Mouse (Mus musculus): ENCODE measurements around the gene Fam71e1. TPM values are rescaled to one million over a fixed set of nuclear protein-coding genes. Genes with fewer than 3 reads are reported as not detected.

The Fam71e1 gene
- 22.3 and 25.3 TPM in 2 replicates for polyA plus RNA-seq (2014; fragmentation: Nextera tagmentation; extraction: Ambion mirVana)

GRCm38 (mm10) chr7:44495992-44496770, at the start of gene Fam71e1, which contains the start of gene Emc10:
TSS of gene Fam71e1 (plus strand) at chr7:44496581.
TSS of gene Emc10 (minus strand) at chr7:44496529.
- Histone ChIP-seq H3K9ac (ENCODE audit: low read length) (peak within 1 kb of the TSS; percentile 94), H3K4me3 (ENCODE audit: low read depth, low read length) (peak within 1 kb of the TSS; percentile 51), H3K4me2 (ENCODE audit: low read depth, low read length, severe bottlenecking) (peak within 1 kb of the TSS; percentile 88), H3K27me3 (ENCODE audit: control insufficient read depth, insufficient read depth, low read length) (no peaks in the 10 kb centered on the region), H3K27ac (ENCODE audit: low read depth, low read length) (peak within 1 kb of the TSS; percentile 88), H3K36me3 (ENCODE audit: control insufficient read depth, insufficient read depth, low read length) (peaks cover 4% of the 10 kb centered on the region; the same call in 1 of the 2 replicates), H3K4me1 (replicated peaks; ENCODE audit: control insufficient read depth, insufficient read depth, low read length) (peaks cover 7% of the 10 kb centered on the region), H3K9me3 (ENCODE audit: control insufficient read depth, low read length) (no peaks in the 10 kb centered on the region)
- under 1% methylated on average over 58 of the region's 58 CpGs for WGBS
- peak; percentile 92 for ATAC-seq (replicated peaks; ENCODE audit: low FRiP score)
- DNase-seq (ENCODE audit: low spot score): peak; percentile 99

GRCm38 (mm10) chr7:44453256-44453655, 43.1 kb upstream of the Fam71e1 start:
- 37% methylated on average over 3 of the region's 3 CpGs for WGBS
- no peak for ATAC-seq (replicated peaks; ENCODE audit: low FRiP score)
- peak; percentile 45 for DNase-seq (ENCODE audit: low spot score)
- no peaks in the 10 kb centered on the region; the same call in 1 of the 2 replicates for H3K9me3 ChIP-seq (ENCODE audit: control insufficient read depth, low read length)
- H3K4me1 ChIP-seq (replicated peaks; ENCODE audit: control insufficient read depth, insufficient read depth, low read length): no peaks in the 10 kb centered on the region
- H3K27me3 ChIP-seq (ENCODE audit: control insufficient read depth, insufficient read depth, low read length): no peaks in the 10 kb centered on the region
- H3K36me3 ChIP-seq (ENCODE audit: control insufficient read depth, insufficient read depth, low read length): peaks cover under 1% of the 10 kb centered on the region; the same call in 1 of the 2 replicates
- no peak overlapping the region for H3K9ac ChIP-seq (ENCODE audit: low read length)
- no peak overlapping the region for H3K27ac ChIP-seq (ENCODE audit: low read depth, low read length)
- H3K4me2 ChIP-seq (ENCODE audit: low read depth, low read length, severe bottlenecking): no peak overlapping the region
- no peak overlapping the region for H3K4me3 ChIP-seq (ENCODE audit: low read depth, low read length)

DNA sequence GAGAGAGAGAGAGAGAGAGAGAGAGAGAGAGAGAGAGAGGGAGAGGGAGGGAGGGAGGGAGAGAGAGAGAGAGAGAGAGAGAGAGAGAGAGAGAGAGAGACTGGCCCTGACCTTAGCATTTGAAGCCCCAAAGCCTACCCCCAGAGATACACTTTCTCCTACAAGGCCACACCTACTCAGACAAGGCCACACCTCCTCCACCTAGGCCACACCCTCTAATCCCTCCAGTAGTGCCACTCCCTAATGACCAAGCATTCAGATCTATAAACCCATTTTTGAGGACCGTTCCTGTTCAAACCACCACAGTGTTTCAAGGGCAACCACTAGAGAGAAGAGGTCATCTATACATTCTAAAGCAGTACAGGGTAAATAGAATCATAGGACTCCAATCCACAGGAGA, 40.1 kb upstream of the Fam71e1 start:
- Histone ChIP-seq H3K27me3 (ENCODE audit: control insufficient read depth, insufficient read depth, low read length) (peaks cover 2% of the 10 kb centered on the region; the same call in 1 of the 2 replicates), H3K4me2 (ENCODE audit: low read depth, low read length, severe bottlenecking) (no peak overlapping the region), H3K36me3 (ENCODE audit: control insufficient read depth, insufficient read depth, low read length) (peaks cover 4% of the 10 kb centered on the region; the same call in 1 of the 2 replicates), H3K9ac (ENCODE audit: low read length) (no peak overlapping the region), H3K27ac (ENCODE audit: low read depth, low read length) (no peak overlapping the region), H3K4me1 (replicated peaks; ENCODE audit: control insufficient read depth, insufficient read depth, low read length) (no peaks in the 10 kb centered on the region), H3K9me3 (ENCODE audit: control insufficient read depth, low read length) (no peaks in the 10 kb centered on the region; the same call in 1 of the 2 replicates), H3K4me3 (ENCODE audit: low read depth, low read length) (no peak overlapping the region)
- DNase-seq (ENCODE audit: low spot score): peak; percentile 37
- no peak for ATAC-seq (replicated peaks; ENCODE audit: low FRiP score)
- 92% methylated on average over 1 of the region's 1 CpGs for WGBS

GRCm38 (mm10) chr7:44460067-44460466, 36.3 kb upstream of the Fam71e1 start:
- ATAC-seq (replicated peaks; ENCODE audit: low FRiP score): no peak
- peaks cover 10% of the 10 kb centered on the region for H3K27me3 ChIP-seq (ENCODE audit: control insufficient read depth, insufficient read depth, low read length)
- H3K4me3 ChIP-seq (ENCODE audit: low read depth, low read length): no peak overlapping the region
- H3K27ac ChIP-seq (ENCODE audit: low read depth, low read length): no peak overlapping the region
- DNase-seq (ENCODE audit: low spot score): peak; percentile 45
- peaks cover 10% of the 10 kb centered on the region for H3K36me3 ChIP-seq (ENCODE audit: control insufficient read depth, insufficient read depth, low read length)
- no peak overlapping the region for H3K9ac ChIP-seq (ENCODE audit: low read length)
- peaks cover 16% of the 10 kb centered on the region for H3K4me1 ChIP-seq (replicated peaks; ENCODE audit: control insufficient read depth, insufficient read depth, low read length)
- no peaks in the 10 kb centered on the region; the same call in 1 of the 2 replicates for H3K9me3 ChIP-seq (ENCODE audit: control insufficient read depth, low read length)
- H3K4me2 ChIP-seq (ENCODE audit: low read depth, low read length, severe bottlenecking): no peak overlapping the region
- 81% methylated on average over 6 of the region's 6 CpGs for WGBS

DNA sequence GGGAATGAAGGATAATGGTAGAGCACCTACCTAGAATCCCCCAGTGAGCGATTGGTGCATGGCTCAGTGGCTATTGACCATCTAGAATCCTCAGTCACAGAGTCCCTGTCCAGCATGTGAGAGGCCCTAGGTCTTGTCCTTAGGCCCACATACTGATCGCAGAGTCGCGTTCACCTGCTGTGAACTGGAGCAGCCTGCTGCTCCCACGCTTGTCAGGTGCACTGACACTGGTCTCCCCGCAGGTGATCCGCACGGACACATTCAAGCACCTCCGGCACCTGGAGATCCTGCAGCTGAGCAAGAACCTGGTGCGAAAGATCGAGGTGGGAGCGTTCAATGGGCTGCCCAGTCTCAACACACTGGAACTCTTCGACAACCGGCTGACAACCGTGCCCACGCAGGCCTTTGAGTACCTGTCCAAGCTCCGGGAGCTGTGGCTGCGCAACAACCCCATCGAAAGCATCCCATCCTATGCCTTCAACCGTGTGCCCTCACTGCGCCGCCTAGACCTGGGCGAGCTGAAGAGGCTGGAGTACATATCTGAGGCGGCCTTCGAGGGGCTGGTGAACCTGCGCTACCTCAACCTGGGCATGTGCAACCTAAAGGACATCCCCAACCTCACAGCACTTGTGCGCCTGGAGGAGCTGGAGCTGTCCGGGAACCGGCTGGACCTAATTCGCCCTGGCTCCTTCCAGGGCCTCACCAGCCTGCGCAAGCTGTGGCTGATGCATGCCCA, 35.4 kb upstream of the Fam71e1 start:
- Histone ChIP-seq H3K4me2 (ENCODE audit: low read depth, low read length, severe bottlenecking) (no peak overlapping the region), H3K9ac (ENCODE audit: low read length) (no peak overlapping the region), H3K27ac (ENCODE audit: low read depth, low read length) (no peak overlapping the region), H3K4me1 (replicated peaks; ENCODE audit: control insufficient read depth, insufficient read depth, low read length) (peaks cover 16% of the 10 kb centered on the region), H3K9me3 (ENCODE audit: control insufficient read depth, low read length) (no peaks in the 10 kb centered on the region; the same call in 1 of the 2 replicates), H3K36me3 (ENCODE audit: control insufficient read depth, insufficient read depth, low read length) (peaks cover 10% of the 10 kb centered on the region), H3K27me3 (ENCODE audit: control insufficient read depth, insufficient read depth, low read length) (peaks cover 10% of the 10 kb centered on the region), H3K4me3 (ENCODE audit: low read depth, low read length) (no peak overlapping the region)
- ATAC-seq (replicated peaks; ENCODE audit: low FRiP score): no peak
- 82% methylated on average over 31 of the region's 31 CpGs for WGBS
- DNase-seq (ENCODE audit: low spot score): peak; percentile 51

- Histone ChIP-seq H3K27ac (ENCODE audit: low read depth, low read length) (no peak overlapping the region), H3K4me1 (replicated peaks; ENCODE audit: control insufficient read depth, insufficient read depth, low read length) (peaks cover 16% of the 10 kb centered on the region), H3K27me3 (ENCODE audit: control insufficient read depth, insufficient read depth, low read length) (peaks cover 10% of the 10 kb centered on the region), H3K36me3 (ENCODE audit: control insufficient read depth, insufficient read depth, low read length) (peaks cover 10% of the 10 kb centered on the region), H3K9ac (ENCODE audit: low read length) (no peak overlapping the region), H3K9me3 (ENCODE audit: control insufficient read depth, low read length) (no peaks in the 10 kb centered on the region; the same call in 1 of the 2 replicates), H3K4me3 (ENCODE audit: low read depth, low read length) (no peak overlapping the region), H3K4me2 (ENCODE audit: low read depth, low read length, severe bottlenecking) (no peak overlapping the region)
- DNase-seq (ENCODE audit: low spot score) (peak; percentile 57), ATAC-seq (replicated peaks; ENCODE audit: low FRiP score) (no peak)
- WGBS: 79% methylated on average over 57 of the region's 57 CpGs
Observed at GRCm38 (mm10) chr7:44461503-44462217, 34.7 kb upstream of the Fam71e1 start.

DNA sequence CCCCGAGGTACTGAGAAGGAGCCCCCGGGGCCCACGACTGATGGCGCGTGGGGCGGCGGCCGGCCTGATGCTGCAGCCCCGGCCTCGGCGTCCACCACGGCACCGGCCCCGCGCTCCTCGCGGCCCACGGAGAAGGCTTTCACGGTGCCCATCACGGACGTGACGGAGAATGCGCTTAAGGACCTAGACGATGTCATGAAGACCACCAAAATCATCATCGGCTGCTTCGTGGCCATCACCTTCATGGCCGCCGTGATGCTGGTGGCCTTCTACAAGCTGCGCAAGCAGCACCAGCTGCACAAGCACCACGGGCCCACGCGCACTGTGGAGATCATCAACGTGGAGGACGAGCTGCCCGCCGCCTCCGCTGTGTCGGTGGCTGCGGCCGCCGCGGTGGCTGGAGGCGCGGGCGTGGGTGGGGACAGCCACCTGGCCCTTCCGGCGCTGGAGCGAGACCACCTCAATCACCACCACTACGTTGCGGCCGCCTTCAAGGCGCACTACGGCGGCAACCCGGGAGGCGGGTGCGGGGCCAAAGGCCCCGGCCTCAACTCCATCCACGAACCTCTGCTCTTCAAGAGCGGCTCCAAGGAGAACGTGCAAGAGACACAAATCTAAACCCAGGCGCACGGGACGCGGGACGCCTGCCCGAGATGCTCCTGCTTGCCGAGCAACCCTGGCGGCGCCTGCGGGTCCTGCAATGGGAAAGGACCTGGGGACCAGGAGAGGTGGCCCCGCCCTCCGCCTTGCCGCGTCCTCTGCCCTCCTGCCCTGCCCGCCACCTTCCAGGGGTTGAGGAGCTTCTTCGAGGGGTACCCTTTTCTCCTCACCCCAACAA, 33.9 kb upstream of the Fam71e1 start:
- no peak overlapping the region for H3K4me2 ChIP-seq (ENCODE audit: low read depth, low read length, severe bottlenecking)
- no peak overlapping the region for H3K27ac ChIP-seq (ENCODE audit: low read depth, low read length)
- 33% methylated on average over 76 of the region's 77 CpGs for whole genome bisulfite sequencing
- no peak for ATAC-seq (replicated peaks; ENCODE audit: low FRiP score)
- DNase-seq (ENCODE audit: low spot score): peak; percentile 82
- no peak overlapping the region for H3K4me3 ChIP-seq (ENCODE audit: low read depth, low read length)
- peaks cover 10% of the 10 kb centered on the region for H3K27me3 ChIP-seq (ENCODE audit: control insufficient read depth, insufficient read depth, low read length)
- H3K9ac ChIP-seq (ENCODE audit: low read length): no peak overlapping the region
- H3K4me1 ChIP-seq (replicated peaks; ENCODE audit: control insufficient read depth, insufficient read depth, low read length): peaks cover 16% of the 10 kb centered on the region
- no peaks in the 10 kb centered on the region; the same call in 1 of the 2 replicates for H3K9me3 ChIP-seq (ENCODE audit: control insufficient read depth, low read length)
- H3K36me3 ChIP-seq (ENCODE audit: control insufficient read depth, insufficient read depth, low read length): peaks cover 10% of the 10 kb centered on the region
